Mouse (Mus musculus) neural tube, embryonic 14.5 days (tissue): ENCODE measurements around the gene H2-Q7. TPM values are rescaled to one million over a fixed set of nuclear protein-coding genes. Genes with fewer than 3 reads are reported as not detected.

Source experiments
- ATAC-seq: fragments of 200-750 bp; cut with Nextera tagmentation; 2 replicates; pipeline ENCODE4 v1.8.0; 2017; ENCODE audit warnings: low read depth, mild to moderate bottlenecking, moderate TSS enrichment, moderate library complexity
- H3K27ac ChIP-seq: fragments of 300-500 bp; sonication (generic); 2 replicates; pipeline ENCODE4 v1.5.1; 2014; ENCODE audit warnings: low read depth, mild to moderate bottlenecking, control low read depth, low read length, moderate library complexity, mixed read lengths
- H3K27me3 ChIP-seq: fragments of 300-500 bp; sonication (generic); 2 replicates; pipeline ENCODE4 v1.6.1; 2014; ENCODE audit warnings: low read length; ENCODE audit not compliant: control insufficient read depth, insufficient read depth
- H3K36me3 ChIP-seq: fragments of 300-500 bp; sonication (generic); 2 replicates; pipeline ENCODE4 v1.6.1; 2014; ENCODE audit warnings: low read length, mixed read lengths; ENCODE audit not compliant: control insufficient read depth, insufficient read depth
- H3K4me1 ChIP-seq: fragments of 300-500 bp; sonication (generic); 2 replicates; pipeline ENCODE4 v1.6.1; 2014; ENCODE audit warnings: low read length; ENCODE audit not compliant: control insufficient read depth, insufficient read depth
- H3K4me2 ChIP-seq: fragments of 300-500 bp; sonication (generic); 2 replicates; pipeline ENCODE4 v1.6.1; 2014; ENCODE audit warnings: mild to moderate bottlenecking, low read depth, low read length, control low read depth
- H3K4me3 ChIP-seq: fragments of 300-500 bp; sonication (generic); 2 replicates; pipeline ENCODE4 v1.5.1; 2014; ENCODE audit warnings: low read depth, low read length, control low read depth, mixed read lengths
- H3K9ac ChIP-seq: fragments of 300-500 bp; sonication (generic); replicated peaks from 2 replicates; pipeline ENCODE4 v1.6.1; 2014; ENCODE audit warnings: low read depth, mild to moderate bottlenecking, control low read depth, low read length, mixed read lengths
- H3K9me3 ChIP-seq: fragments of 300-500 bp; sonication (generic); 2 replicates; pipeline ENCODE4 v1.6.1; 2016; ENCODE audit warnings: low read length; ENCODE audit not compliant: control insufficient read depth
- WGBS: fragments of 180-500 bp; shearing (Covaris S2); extraction: QIAGEN DNeasy Blood & Tissue Kit; methylation state at CpG from one replicate; pipeline ENCODE4 v1.1.7; 2014; 5-methylcytosine and 5-hydroxymethylcytosine counted together
- polyA plus RNA-seq: library from polyadenylated mRNA; unstranded; fragments of >200 nt; fragmentation: Nextera tagmentation; extraction: Ambion mirVana; gene quantifications from 2 replicates; pipeline ENCODE4 v1.2.1, GENCODE M21; 2014

The H2-Q7 gene
- polyA plus RNA-seq, 1 experiment from 2014 or later = 5.5 TPM

DNA sequence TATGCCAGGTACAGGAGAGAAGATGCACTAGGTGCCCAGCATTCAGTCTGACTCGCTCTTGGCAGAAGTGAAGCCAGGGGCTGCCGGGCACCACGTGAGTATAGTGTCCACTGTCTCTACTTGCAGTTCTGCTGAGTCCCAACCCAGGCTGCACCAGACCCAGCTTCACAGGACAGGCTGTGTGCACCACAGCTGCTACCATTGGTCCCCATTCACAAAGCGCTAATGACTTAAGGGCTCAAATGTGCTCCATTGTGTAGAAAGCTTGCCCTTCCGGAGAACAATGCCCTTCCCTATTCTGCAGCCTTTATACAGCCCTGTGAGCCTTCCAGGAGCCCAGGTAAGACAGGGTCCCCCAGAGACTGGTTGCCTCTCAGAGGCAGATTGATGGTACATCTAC, 51.4 kb downstream of the H2-Q7 start:
- Histone ChIP-seq H3K4me2 (no peak overlapping the region), H3K4me3 (no peak overlapping the region), H3K4me1 (no peaks in the 10 kb centered on the region), H3K36me3 (no peaks in the 10 kb centered on the region), H3K27ac (no peak overlapping the region), H3K9me3 (no peaks in the 10 kb centered on the region), H3K9ac (no peak overlapping the region), H3K27me3 (no peaks in the 10 kb centered on the region)
- WGBS = 31% methylated on average over 5 of the region's 5 CpGs
- ATAC-seq = no peak

Other genes starting within 250 kb of the H2-Q7 start
- gene Ltb, start 244.7 kb upstream of the H2-Q7 start, polyA plus RNA-seq = 0.31 and 0.62 TPM in 2 replicates
- not detected in 2 replicates for gene Tnf, start 237.1 kb upstream of the H2-Q7 start, polyA plus RNA-seq
- gene Lta, start 233.8 kb upstream of the H2-Q7 start, polyA plus RNA-seq = 0.24 and 0.26 TPM in 2 replicates
- 0.44 TPM in 1 of 2 replicates, not detected in the other for gene Gm16181, start 218.3 kb upstream of the H2-Q7 start, polyA plus RNA-seq
- gene Atp6v1g2, start 205.5 kb upstream of the H2-Q7 start, polyA plus RNA-seq = 118 and 154 TPM in 2 replicates
- 3.4 and 4.3 TPM in 2 replicates for gene Nfkbil1, start 203.4 kb upstream of the H2-Q7 start, polyA plus RNA-seq
- 373 and 383 TPM in 2 replicates for gene Ddx39b, start 197.4 kb upstream of the H2-Q7 start, polyA plus RNA-seq
- 99.9 and 111 TPM in 2 replicates for gene H2-D1, start 176.4 kb upstream of the H2-Q7 start, polyA plus RNA-seq
- 0.48 TPM in 1 of 2 replicates, not detected in the other for gene H2-Q1, start 118.8 kb upstream of the H2-Q7 start, polyA plus RNA-seq
- 1.4 and 2.9 TPM in 2 replicates for gene H2-Q2, start 96.9 kb upstream of the H2-Q7 start, polyA plus RNA-seq
- gene H2-Q4, start 59.5 kb upstream of the H2-Q7 start, polyA plus RNA-seq = 0.55 and 0.90 TPM in 2 replicates
- gene H2-Q6, start 14.3 kb upstream of the H2-Q7 start, polyA plus RNA-seq = 0.54 and 1.4 TPM in 2 replicates
- gene H2-Q10, start 30.9 kb downstream of the H2-Q7 start, polyA plus RNA-seq = 0.27 TPM in 1 of 2 replicates, not detected in the other
- not detected in 2 replicates for gene Pou5f1, start 66.9 kb downstream of the H2-Q7 start, polyA plus RNA-seq
- 8.9 and 10.6 TPM in 2 replicates for gene Tcf19, start 77.7 kb downstream of the H2-Q7 start, polyA plus RNA-seq
- gene Cchcr1, start 77.9 kb downstream of the H2-Q7 start, polyA plus RNA-seq = 2.4 and 4.9 TPM in 2 replicates
- gene Psors1c2, start 94.0 kb downstream of the H2-Q7 start, polyA plus RNA-seq = 0.51 and 0.66 TPM in 2 replicates
- 0.21 TPM in 1 of 2 replicates, not detected in the other for gene Cdsn, start 113.0 kb downstream of the H2-Q7 start, polyA plus RNA-seq
- not detected in 2 replicates for gene 2300002M23Rik, start 128.3 kb downstream of the H2-Q7 start, polyA plus RNA-seq
- not detected in 2 replicates for gene Sfta2, start 162.4 kb downstream of the H2-Q7 start, polyA plus RNA-seq
- gene Gm9573, start 187.5 kb downstream of the H2-Q7 start, polyA plus RNA-seq = not detected in 2 replicates
- gene Mucl3, start 204.5 kb downstream of the H2-Q7 start, polyA plus RNA-seq = not detected in 2 replicates
- 10.7 and 11.7 TPM in 2 replicates for gene Vars2, start 228.4 kb downstream of the H2-Q7 start, polyA plus RNA-seq
- 20.7 and 21.0 TPM in 2 replicates for gene Gtf2h4, start 234.6 kb downstream of the H2-Q7 start, polyA plus RNA-seq